Mouse (Mus musculus): ENCODE measurements around the gene Gc. TPM values are rescaled to one million over a fixed set of nuclear protein-coding genes. Genes with fewer than 3 reads are reported as not detected.

The Gc gene
- total RNA-seq, 2 experiments from 2014 or later: not detected

- no peak for ATAC-seq (replicated peaks; ENCODE audit: poor library complexity)
These were observed 89.5 kb downstream of the Gc start for GRCm38 (mm10) chr5:89368045-89368743.

Other genes with a start within 250 kb of the Gc start
- gene Npffr2, start 69.5 kb upstream of the Gc start, total RNA-seq (2015): not detected in 2 replicates
- not detected in 2 replicates for gene Npffr2, start 69.5 kb upstream of the Gc start, total RNA-seq (2017)